Mouse (Mus musculus) cerebellum, adult 2 months (tissue): ENCODE measurements around the gene Il16. TPM values are rescaled to one million over a fixed set of nuclear protein-coding genes. Genes with fewer than 3 reads are reported as not detected.

Experiments
- DNase-seq, 2 experiments: peaks; one replicate each; pipeline ENCODE4 v3.0.0; 2021
- H3K27ac ChIP-seq: fragments of 200-500 bp; 2 replicates; pipeline ENCODE4 v1.5.1; 2012; ENCODE audit warnings: low read length, control low read depth, inconsistent platforms; ENCODE audit not compliant: insufficient read depth
- H3K27me3 ChIP-seq: fragments of 200-500 bp; 2 replicates; pipeline ENCODE4 v1.6.1; 2012; ENCODE audit warnings: inconsistent platforms, mild to moderate bottlenecking, low read length, moderate library complexity; ENCODE audit not compliant: control insufficient read depth, insufficient read depth
- H3K4me1 ChIP-seq: fragments of 200-500 bp; 2 replicates; pipeline ENCODE4 v1.6.1; 2011; ENCODE audit warnings: low read length; ENCODE audit not compliant: control insufficient read depth, insufficient read depth
- H3K4me3 ChIP-seq: fragments of 200-500 bp; replicated peaks from 2 replicates; pipeline ENCODE3; 2011; ENCODE audit warnings: mild to moderate bottlenecking, low read depth, low read length, control low read depth; ENCODE audit not compliant: insufficient read depth
- CTCF ChIP-seq: fragments of 200-500 bp; IDR thresholded peaks from 2 replicates; pipeline ENCODE4 v1.5.1; 2011; ENCODE audit warnings: low read depth, mild to moderate bottlenecking, control low read depth, low read length, moderate library complexity, borderline replicate concordance; ENCODE audit not compliant: insufficient read depth
- POLR2A ChIP-seq: fragments of 200-500 bp; IDR thresholded peaks from 2 replicates; pipeline ENCODE4 v1.6.1; 2011; ENCODE audit warnings: low read length, control low read depth, borderline replicate concordance; ENCODE audit not compliant: insufficient read depth
- WGBS: fragments of 180-500 bp; shearing (Covaris S2); methylation state at CpG from one replicate; pipeline ENCODE4 v1.1.7; 2018; 5-methylcytosine and 5-hydroxymethylcytosine counted together
- polyA plus RNA-seq: library from polyadenylated mRNA; depleted of rRNA; stranded (reverse); fragments of >200 nt; gene quantifications from 2 replicates; pipeline ENCODE4 v1.2.3, GENCODE M21; 2012; rRNA removed

The Il16 gene
- polyA plus RNA-seq, 1 experiment = 84.9 TPM

DNA sequence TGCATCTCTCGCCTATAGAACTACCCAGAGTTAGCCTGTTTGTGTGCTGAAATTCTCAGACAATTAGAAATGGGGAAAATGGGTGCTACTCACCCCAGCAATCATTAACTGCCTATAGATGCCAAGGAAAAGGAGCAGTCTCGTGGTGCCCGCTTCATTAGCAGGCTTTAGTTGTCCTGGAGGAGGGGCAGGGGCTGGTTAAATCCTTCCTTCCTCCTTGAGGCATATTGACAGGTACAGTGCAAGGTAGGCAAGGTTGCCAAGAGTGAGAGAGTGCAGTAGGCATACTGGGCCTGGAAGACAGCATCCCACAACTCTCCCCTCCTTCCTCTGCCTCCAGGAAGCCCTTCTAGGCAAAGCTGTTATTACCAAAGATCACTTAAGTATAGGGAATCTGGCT is 151.5 kb downstream of the Il16 start:
- DNase-seq = no peak
- 88% methylated on average over 3 of the region's 3 CpGs for WGBS
- TF ChIP-seq CTCF (no peak), POLR2A (no peak)
- H3K27ac ChIP-seq = no peak overlapping the region
- no peak overlapping the region for H3K4me3 ChIP-seq
- H3K27me3 ChIP-seq = no peaks in the 10 kb centered on the region
- no peaks in the 10 kb centered on the region for H3K4me1 ChIP-seq

Other genes with a start within 250 kb of the Il16 start
- gene Tmc3, start 160.8 kb downstream of the Il16 start, polyA plus RNA-seq = 0.61 and 0.84 TPM in 2 replicates
- gene Stard5, start 113.8 kb downstream of the Il16 start, polyA plus RNA-seq = 31.0 and 33.5 TPM in 2 replicates
- gene Cfap161, start 49.2 kb upstream of the Il16 start, polyA plus RNA-seq = 1.7 and 2.4 TPM in 2 replicates
- gene Tlnrd1, start 138.6 kb upstream of the Il16 start, polyA plus RNA-seq = 23.4 and 25.2 TPM in 2 replicates
- gene Mesd, start 138.7 kb upstream of the Il16 start, polyA plus RNA-seq = 34.6 and 35.1 TPM in 2 replicates